Mouse (Mus musculus): ENCODE data around the gene Dnpep.

- TF ChIP-seq CTCF (conservative IDR thresholded peaks at IDR 0.05; ENCODE audit: low read length) (no peak), POU5F1 (IDR thresholded peaks at IDR 0.05; ENCODE audit: borderline replicate concordance, low read length) (no peak)
Measured at GRCm38 (mm10) chr1:75340519-75340918, 22.7 kb upstream of the Dnpep start.
